Mouse (Mus musculus): ENCODE data around the gene B3galnt2.
A peak's percentile ranks its signal among the peaks of the same experiment; 100 is the strongest.
"Not testable (repeated sequence)": the region's sequence is repeated elsewhere in the genome, so short reads cannot be mapped to it uniquely, and the experiment has no call there.

Gene B3galnt2

GRCm38 (mm10) chr13:14011454-14011995 lies 57.3 kb downstream of the B3galnt2 start:
- no peak for DNase-seq

- DNase-seq, result no peak
Observed at GRCm38 (mm10) chr13:14014001-14014400, 59.7 kb downstream of the B3galnt2 start.

GRCm38 (mm10) chr13:14014540-14014939 lies 60.3 kb downstream of the B3galnt2 start:
- DNase-seq, result no peak

GRCm38 (mm10) chr13:14015609-14016008 lies 61.3 kb downstream of the B3galnt2 start:
- no peak for DNase-seq

GRCm38 (mm10) chr13:14018283-14018682 lies 64.0 kb downstream of the B3galnt2 start:
- no peak for DNase-seq

GRCm38 (mm10) chr13:14018852-14019251 lies 64.6 kb downstream of the B3galnt2 start:
- no peak for DNase-seq

GRCm38 (mm10) chr13:14021417-14021816 lies 67.1 kb downstream of the B3galnt2 start:
- DNase-seq, result not testable (repeated sequence)

GRCm38 (mm10) chr13:14025554-14025953 lies 71.3 kb downstream of the B3galnt2 start:
- DNase-seq, result no peak

GRCm38 (mm10) chr13:14026154-14026820 lies 72.0 kb downstream of the B3galnt2 start:
- no peak for DNase-seq

- no peak for DNase-seq
Observed at GRCm38 (mm10) chr13:14033309-14034072, 79.2 kb downstream of the B3galnt2 start.

GRCm38 (mm10) chr13:14034073-14034348 lies 79.7 kb downstream of the B3galnt2 start:
- no peak for DNase-seq

GRCm38 (mm10) chr13:14035352-14035751 lies 81.1 kb downstream of the B3galnt2 start:
- DNase-seq, result not testable (repeated sequence)

- no peak for DNase-seq
Observed at GRCm38 (mm10) chr13:14035875-14036630, 81.8 kb downstream of the B3galnt2 start.

GRCm38 (mm10) chr13:14038911-14039291 lies 84.6 kb downstream of the B3galnt2 start:
- no peak for DNase-seq

- peak; percentile 93 for DNase-seq
Observed at GRCm38 (mm10) chr13:14039292-14039965, 85.2 kb downstream of the B3galnt2 start, which contains the start of gene Tbce. Tbce (minus strand) TSS chr13:14039638.

- DNase-seq, result peak in 1 of 2 experiments; percentile 24
Observed at GRCm38 (mm10) chr13:14040186-14040585, 85.9 kb downstream of the B3galnt2 start.

GRCm38 (mm10) chr13:14043851-14044250 lies 89.6 kb downstream of the B3galnt2 start:
- DNase-seq, result no peak

- no peak for DNase-seq
Observed at GRCm38 (mm10) chr13:14044521-14044920, 90.3 kb downstream of the B3galnt2 start.
